Mouse (Mus musculus): ENCODE data around the gene Coro6.

Coro6 gene

GRCm38 (mm10) chr11:77514281-77514831 is 52.1 kb downstream of the Coro6 start:
- DNase-seq = no peak

GRCm38 (mm10) chr11:77514832-77515636 is 52.8 kb downstream of the Coro6 start, which contains the start of gene Abhd15:
TSS of gene Abhd15 (plus strand) at chr11:77515121.
- DNase-seq = peak; percentile 77 to 82

- DNase-seq = peak; percentile 28 to 31
Measured at GRCm38 (mm10) chr11:77515637-77516552, 53.7 kb downstream of the Coro6 start, which contains the start of gene Trp53i13. TSS of gene Trp53i13 (minus strand) at chr11:77515980.

- no peak for DNase-seq
Measured at GRCm38 (mm10) chr11:77516553-77517425, 54.6 kb downstream of the Coro6 start.

- no peak for DNase-seq
Measured at GRCm38 (mm10) chr11:77518051-77518798, 56.0 kb downstream of the Coro6 start.

- no peak for DNase-seq
Measured at GRCm38 (mm10) chr11:77519043-77519442, 56.8 kb downstream of the Coro6 start, which contains the start of gene Gm10392. TSS of gene Gm10392 (minus strand) at chr11:77519198.

All from cerebellum, postnatal 10 days (tissue).